Mouse (Mus musculus): ENCODE measurements around the gene Tmem218.

The Tmem218 gene

DNA sequence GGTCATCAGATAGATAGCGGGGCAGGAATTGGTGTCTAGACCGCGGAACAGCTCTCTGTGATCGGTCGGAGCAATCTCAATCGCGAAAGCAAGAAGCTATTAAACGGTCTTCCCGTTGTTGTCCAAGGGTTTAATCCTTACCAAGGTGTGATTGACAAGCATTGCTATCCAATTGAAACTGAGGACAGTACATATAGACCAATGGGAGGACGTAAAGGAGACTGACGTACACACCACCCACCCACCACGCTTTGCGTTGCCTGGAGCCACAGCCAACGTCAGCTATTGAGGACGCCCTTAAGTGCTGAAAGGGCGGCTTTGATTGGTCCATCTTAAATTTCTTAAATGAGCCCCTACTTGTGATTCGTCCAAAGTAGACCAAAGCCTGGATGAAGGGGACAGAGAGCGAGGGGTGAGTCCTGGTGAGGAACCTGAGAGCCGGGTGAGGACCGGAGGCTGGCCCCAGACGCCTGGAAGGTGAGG lies at the start of gene Tmem218:
TSS of gene Tmem218 (plus strand) at position 295 of the 483 bp plus-strand sequence.
- peak; percentile 100 for ATAC-seq (ENCODE audit: insufficient number of reproducible peaks, low FRiP score, low TSS enrichment)

DNA sequence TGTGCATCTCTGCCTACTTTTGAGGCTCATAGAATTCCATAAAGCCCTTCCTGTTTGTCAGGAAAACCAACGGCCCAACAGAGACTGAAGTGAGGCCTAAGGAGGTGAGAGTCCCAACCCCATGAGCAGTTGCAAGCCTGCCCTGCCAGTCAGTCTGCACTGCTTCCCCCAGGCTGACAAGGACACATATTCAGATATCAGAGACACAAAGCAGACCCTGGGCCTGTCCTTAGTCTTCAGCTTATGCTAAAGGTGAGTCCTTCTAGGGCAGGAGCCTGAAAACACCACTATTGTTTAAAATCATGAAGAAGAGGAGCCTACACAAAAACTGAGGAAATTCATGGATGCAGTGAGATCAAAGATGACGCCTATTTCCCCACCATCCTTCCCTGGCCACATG lies 47.3 kb upstream of the Tmem218 start:
- ATAC-seq (ENCODE audit: insufficient number of reproducible peaks, low FRiP score, low TSS enrichment), result no peak

DNA sequence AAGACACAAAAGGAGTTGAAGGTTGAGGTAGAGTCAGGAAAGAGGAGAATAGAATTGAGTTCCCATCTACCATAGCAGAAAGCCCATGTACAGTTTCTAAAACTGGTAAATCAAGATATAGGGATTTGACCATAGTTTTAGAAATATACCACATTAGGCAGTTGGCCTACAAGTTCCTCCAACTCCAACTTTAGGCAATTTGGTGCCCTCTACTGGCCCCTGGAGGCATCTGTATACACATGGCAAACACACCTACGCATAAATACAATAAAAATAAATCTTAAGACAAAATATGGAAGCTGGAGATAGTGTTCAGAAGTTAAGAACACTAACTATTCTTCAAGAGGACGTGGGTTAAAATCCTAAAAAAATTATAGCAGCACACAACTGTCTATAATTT lies 41.1 kb upstream of the Tmem218 start:
- ATAC-seq (ENCODE audit: insufficient number of reproducible peaks, low FRiP score, low TSS enrichment), result no peak

DNA sequence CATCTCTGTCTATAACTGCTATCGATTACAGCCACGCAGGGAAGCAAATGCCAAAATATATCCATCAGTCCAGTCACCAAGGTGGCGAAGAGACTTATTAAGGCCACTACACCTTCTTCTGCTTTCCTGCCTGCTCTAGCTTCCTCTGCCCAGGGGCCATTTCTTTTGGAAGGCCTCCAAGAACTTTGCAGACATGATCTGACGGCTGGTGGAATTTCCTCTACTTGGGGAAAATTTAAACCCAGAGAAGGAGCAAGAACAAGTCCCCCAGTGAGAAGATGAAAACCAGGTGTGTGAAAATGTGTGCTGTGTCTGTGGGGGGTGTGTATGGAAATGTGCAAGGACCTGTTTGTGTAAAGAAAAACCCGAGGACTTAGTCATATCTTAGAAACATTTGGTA lies 34.6 kb upstream of the Tmem218 start:
- ATAC-seq (ENCODE audit: insufficient number of reproducible peaks, low FRiP score, low TSS enrichment), result no peak

GRCm38 (mm10) chr9:37176002-37176401 lies 32.0 kb upstream of the Tmem218 start:
- ATAC-seq (ENCODE audit: insufficient number of reproducible peaks, low FRiP score, low TSS enrichment), result no peak

DNA sequence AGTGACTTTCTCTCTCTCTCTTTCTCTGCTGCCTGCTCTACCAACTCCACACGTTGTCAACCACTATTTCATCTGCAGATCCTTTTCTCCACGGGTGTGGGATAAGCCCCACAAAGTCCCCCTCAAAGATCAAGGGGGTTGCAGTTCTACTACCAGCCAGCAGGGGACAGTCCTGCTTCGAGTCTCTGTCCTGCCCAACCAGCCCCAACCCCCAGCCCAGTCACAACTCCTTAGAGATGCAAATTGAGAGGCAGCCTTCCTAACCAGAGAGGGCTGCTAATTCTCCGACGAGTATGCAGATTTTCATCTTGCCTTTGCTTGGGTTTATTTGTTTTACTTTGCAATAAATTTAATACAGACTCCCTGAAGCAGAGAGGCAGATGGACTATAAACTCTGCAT lies 30.9 kb upstream of the Tmem218 start:
- no peak for ATAC-seq (ENCODE audit: insufficient number of reproducible peaks, low FRiP score, low TSS enrichment)

- no peak for ATAC-seq (ENCODE audit: insufficient number of reproducible peaks, low FRiP score, low TSS enrichment)
Observed at GRCm38 (mm10) chr9:37177551-37177950, 30.5 kb upstream of the Tmem218 start.

GRCm38 (mm10) chr9:37178911-37179310 lies 29.1 kb upstream of the Tmem218 start:
- no peak for ATAC-seq (ENCODE audit: insufficient number of reproducible peaks, low FRiP score, low TSS enrichment)

DNA sequence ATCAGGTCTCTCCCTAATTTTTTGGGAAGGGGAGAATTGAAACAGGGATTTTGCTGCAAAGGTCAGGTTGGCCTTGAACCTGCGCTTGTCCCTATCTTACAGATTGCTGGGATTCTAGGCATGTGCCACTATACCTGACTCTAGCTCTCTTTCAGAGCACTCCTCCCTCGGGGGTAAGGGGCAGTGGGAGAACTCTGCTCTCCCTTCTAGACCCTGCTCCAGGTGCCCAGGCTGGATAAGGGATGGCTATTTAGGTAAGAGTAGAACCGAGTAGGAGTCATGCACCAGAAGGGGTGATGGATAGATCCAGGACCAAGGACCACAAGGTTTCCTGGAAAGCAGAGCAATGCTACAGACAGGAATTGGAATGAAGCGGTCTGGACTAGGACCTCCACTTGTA lies 28.4 kb upstream of the Tmem218 start:
- ATAC-seq (ENCODE audit: insufficient number of reproducible peaks, low FRiP score, low TSS enrichment), result no peak

- ATAC-seq (ENCODE audit: insufficient number of reproducible peaks, low FRiP score, low TSS enrichment), result no peak
Observed at GRCm38 (mm10) chr9:37181596-37181995, 26.4 kb upstream of the Tmem218 start.

- ATAC-seq (ENCODE audit: insufficient number of reproducible peaks, low FRiP score, low TSS enrichment), result no peak
Observed at GRCm38 (mm10) chr9:37183176-37183575, 24.8 kb upstream of the Tmem218 start.

- ATAC-seq (ENCODE audit: insufficient number of reproducible peaks, low FRiP score, low TSS enrichment), result no peak
Observed at GRCm38 (mm10) chr9:37187407-37187806, 20.6 kb upstream of the Tmem218 start.

DNA sequence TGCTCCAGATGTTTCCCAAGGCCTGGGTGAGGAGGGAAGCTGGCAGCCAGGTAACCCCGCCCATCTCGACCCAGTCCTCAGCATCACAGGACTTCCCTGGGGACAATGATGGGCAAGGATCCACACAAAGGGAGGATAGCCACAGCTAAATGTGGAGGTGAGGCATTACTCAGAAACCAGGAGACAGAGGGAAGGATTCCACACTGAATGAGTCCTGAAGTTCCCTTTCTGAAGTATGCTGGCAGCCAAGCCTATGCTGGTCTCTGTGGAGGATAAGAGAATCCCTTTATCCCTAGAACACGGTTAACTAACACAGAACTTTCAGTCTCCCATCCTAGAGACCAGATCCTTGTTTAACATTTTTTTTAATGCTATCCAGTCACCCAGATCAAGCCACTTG lies 20.0 kb upstream of the Tmem218 start:
- no peak for ATAC-seq (ENCODE audit: insufficient number of reproducible peaks, low FRiP score, low TSS enrichment)

DNA sequence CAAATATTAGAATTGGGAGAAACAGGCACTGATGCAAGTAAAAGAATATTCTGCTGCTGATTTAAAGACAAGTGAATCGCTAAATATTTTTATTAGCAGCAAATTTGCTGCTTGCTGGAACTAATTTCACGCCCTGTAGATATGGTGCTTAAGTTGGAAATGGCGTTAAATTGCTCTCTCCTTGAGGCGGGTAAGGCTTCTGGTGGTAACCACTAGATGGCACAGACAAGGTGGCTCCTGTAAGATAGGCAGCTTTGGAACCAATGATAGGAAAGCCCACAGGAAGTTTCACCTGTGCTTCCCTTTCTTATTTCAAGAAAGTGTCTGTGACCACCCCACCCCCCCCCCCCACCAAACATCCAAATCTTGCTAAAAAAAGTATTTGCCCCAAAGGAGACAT lies 11.0 kb upstream of the Tmem218 start:
- ATAC-seq (ENCODE audit: insufficient number of reproducible peaks, low FRiP score, low TSS enrichment), result no peak

GRCm38 (mm10) chr9:37200414-37200813 lies 7.6 kb upstream of the Tmem218 start:
- no peak for ATAC-seq (ENCODE audit: insufficient number of reproducible peaks, low FRiP score, low TSS enrichment)

DNA sequence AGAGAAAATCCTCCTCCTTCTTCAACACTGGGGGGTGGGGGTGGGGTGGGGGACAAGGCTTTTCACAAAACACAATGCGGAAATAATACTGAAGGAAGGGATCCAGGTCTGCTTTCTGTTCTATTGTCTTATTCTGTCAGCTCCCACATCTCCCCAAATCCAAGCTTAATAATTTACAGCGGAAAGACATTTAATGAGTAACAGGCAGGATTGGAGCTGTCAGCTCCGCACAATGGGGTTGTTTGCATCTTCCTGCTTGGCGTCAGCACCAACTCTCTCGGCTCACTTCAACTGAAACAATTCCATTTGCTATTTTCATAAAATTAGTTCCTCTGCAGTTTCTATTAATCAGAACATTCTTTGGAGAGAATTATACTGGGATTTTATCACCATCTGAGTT lies 4.1 kb upstream of the Tmem218 start:
- ATAC-seq (ENCODE audit: insufficient number of reproducible peaks, low FRiP score, low TSS enrichment), result no peak

GRCm38 (mm10) chr9:37213060-37213738 lies 5.2 kb downstream of the Tmem218 start:
- no peak for ATAC-seq (ENCODE audit: insufficient number of reproducible peaks, low FRiP score, low TSS enrichment)

- no peak for ATAC-seq (ENCODE audit: insufficient number of reproducible peaks, low FRiP score, low TSS enrichment)
Observed at GRCm38 (mm10) chr9:37214327-37215060, 6.5 kb downstream of the Tmem218 start.

- no peak for ATAC-seq (ENCODE audit: insufficient number of reproducible peaks, low FRiP score, low TSS enrichment)
Observed at GRCm38 (mm10) chr9:37220755-37221154, 12.7 kb downstream of the Tmem218 start.

GRCm38 (mm10) chr9:37225581-37225980 lies 17.6 kb downstream of the Tmem218 start:
- no peak for ATAC-seq (ENCODE audit: insufficient number of reproducible peaks, low FRiP score, low TSS enrichment)

GRCm38 (mm10) chr9:37229880-37230325 lies 21.9 kb downstream of the Tmem218 start:
- ATAC-seq (ENCODE audit: insufficient number of reproducible peaks, low FRiP score, low TSS enrichment), result peak; percentile 77

Data from cerebellum, adult (tissue).